Mouse (Mus musculus): Measurements from ENCODE around the gene Cant1. TPM values are rescaled to one million over a fixed set of nuclear protein-coding genes. Genes with fewer than 3 reads are reported as not detected.

Gene Cant1
- total RNA-seq, 2 experiments from 2014 or later, result 17.6 to 18.7 TPM

- ATAC-seq (replicated peaks; ENCODE audit: poor library complexity), result no peak
Measured at GRCm38 (mm10) chr11:118431100-118431948, 12.4 kb upstream of the Cant1 start.

GRCm38 (mm10) chr11:118430291-118430885, 11.5 kb upstream of the Cant1 start:
- no peak for ATAC-seq (replicated peaks; ENCODE audit: poor library complexity)

GRCm38 (mm10) chr11:118428944-118429709, 10.2 kb upstream of the Cant1 start:
- ATAC-seq (replicated peaks; ENCODE audit: poor library complexity), result no peak

- ATAC-seq (replicated peaks; ENCODE audit: poor library complexity), result no peak
Measured at GRCm38 (mm10) chr11:118428460-118428868, 9.6 kb upstream of the Cant1 start.

GRCm38 (mm10) chr11:118427986-118428385, 9.1 kb upstream of the Cant1 start, which contains the start of gene C1qtnf1:
Gene C1qtnf1, plus strand, starts transcription at chr11:118428203.
- no peak for ATAC-seq (replicated peaks; ENCODE audit: poor library complexity)

- ATAC-seq (replicated peaks; ENCODE audit: poor library complexity), result no peak
Measured at GRCm38 (mm10) chr11:118427266-118427779, 8.4 kb upstream of the Cant1 start.

GRCm38 (mm10) chr11:118426765-118427164, 7.9 kb upstream of the Cant1 start:
- no peak for ATAC-seq (replicated peaks; ENCODE audit: poor library complexity)

- no peak for ATAC-seq (replicated peaks; ENCODE audit: poor library complexity)
Measured at GRCm38 (mm10) chr11:118424621-118425335, 5.9 kb upstream of the Cant1 start.

- peak; percentile 33 for ATAC-seq (replicated peaks; ENCODE audit: poor library complexity)
Measured at GRCm38 (mm10) chr11:118423266-118423971, 4.5 kb upstream of the Cant1 start.

- no peak for ATAC-seq (replicated peaks; ENCODE audit: poor library complexity)
Measured at GRCm38 (mm10) chr11:118420261-118420660, 1.4 kb upstream of the Cant1 start.

GRCm38 (mm10) chr11:118418442-118418833, 448 bp downstream of the Cant1 start:
- no peak; the same call in 1 of the 2 replicates for ATAC-seq (replicated peaks; ENCODE audit: poor library complexity)

GRCm38 (mm10) chr11:118417496-118417895, 1.4 kb downstream of the Cant1 start:
- no peak for ATAC-seq (replicated peaks; ENCODE audit: poor library complexity)

GRCm38 (mm10) chr11:118416046-118416445, 2.8 kb downstream of the Cant1 start:
- ATAC-seq (replicated peaks; ENCODE audit: poor library complexity), result no peak

- no peak for ATAC-seq (replicated peaks; ENCODE audit: poor library complexity)
Measured at GRCm38 (mm10) chr11:118415630-118416029, 3.3 kb downstream of the Cant1 start.

GRCm38 (mm10) chr11:118414270-118414669, 4.6 kb downstream of the Cant1 start:
- no peak for ATAC-seq (replicated peaks; ENCODE audit: poor library complexity)

- no peak for ATAC-seq (replicated peaks; ENCODE audit: poor library complexity)
Measured at GRCm38 (mm10) chr11:118413055-118413454, 5.8 kb downstream of the Cant1 start.

- no peak for ATAC-seq (replicated peaks; ENCODE audit: poor library complexity)
Measured at GRCm38 (mm10) chr11:118412601-118413000, 6.3 kb downstream of the Cant1 start.

- no peak for ATAC-seq (replicated peaks; ENCODE audit: poor library complexity)
Measured at GRCm38 (mm10) chr11:118411271-118411670, 7.6 kb downstream of the Cant1 start.

GRCm38 (mm10) chr11:118410479-118410878, 8.4 kb downstream of the Cant1 start:
- no peak for ATAC-seq (replicated peaks; ENCODE audit: poor library complexity)

- no peak for ATAC-seq (replicated peaks; ENCODE audit: poor library complexity)
Measured at GRCm38 (mm10) chr11:118410073-118410444, 8.8 kb downstream of the Cant1 start.
